Mouse (Mus musculus) cortical plate, adult 2 months (tissue): ENCODE results near the gene Dmrt1.

ENCODE experiments used
- CTCF ChIP-seq: fragments of 200-500 bp; IDR thresholded peaks from 2 replicates; pipeline ENCODE4 v1.5.1; 2011; ENCODE audit warnings: mild to moderate bottlenecking, control low read depth, low read length; ENCODE audit not compliant: insufficient read depth; ENCODE audit errors: extremely low read depth
- POLR2A ChIP-seq: fragments of 200-500 bp; IDR thresholded peaks from 2 replicates; pipeline ENCODE4 v1.6.1; 2011; ENCODE audit warnings: mild to moderate bottlenecking, low read length, control low read depth; ENCODE audit not compliant: insufficient read depth; ENCODE audit errors: extremely low read depth

DNA sequence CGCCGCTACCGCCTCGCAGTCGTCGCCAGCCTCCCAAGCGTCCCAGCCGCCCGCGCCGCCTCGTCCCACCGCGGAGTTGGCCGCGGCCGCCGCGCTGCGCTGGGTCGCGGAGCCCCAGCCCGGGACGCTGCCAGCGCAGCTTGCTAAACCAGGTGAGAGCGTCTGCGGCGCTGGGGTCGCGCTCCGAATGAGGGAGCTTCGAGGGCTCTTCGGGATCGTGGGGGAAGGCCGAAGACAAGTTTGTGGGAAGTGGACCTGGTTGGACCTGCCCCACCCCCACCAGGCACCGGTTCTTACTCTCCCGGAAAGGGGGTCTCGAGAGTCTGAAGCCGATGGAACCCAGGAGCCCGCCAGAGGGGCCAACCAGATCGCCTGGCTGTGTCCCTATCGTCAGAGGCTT lies 105.7 kb downstream of the Dmrt1 start:
- no peak for TF ChIP-seq CTCF
- TF ChIP-seq POLR2A = no peak
